Mouse (Mus musculus) CD8-positive naive resting alpha-beta T cell, adult 57 days (primary cell): ENCODE measurements around the gene Olfr1290. TPM values are rescaled to one million over a fixed set of nuclear protein-coding genes. Genes with fewer than 3 reads are reported as not detected.

ENCODE experiments used
- total RNA-seq: library from RNA; stranded (reverse); gene quantifications from one replicate; pipeline ENCODE4 v1.2.4, GENCODE M21; 2023

The Olfr1290 gene
- not detected for total RNA-seq

GRCm38 (mm10) chr2:111493729-111494128 lies at the start of gene Olfr1290:
Gene Olfr1290 (minus strand): TSS chr2:111493829.

GRCm38 (mm10) chr2:111540191-111540590 lies 46.6 kb upstream of the Olfr1290 start, which contains the start of gene Olfr1294:
Gene Olfr1294 (minus strand): TSS chr2:111540291.

GRCm38 (mm10) chr2:111524903-111525302 lies 31.3 kb upstream of the Olfr1290 start, which contains the start of gene Olfr1293-ps:
Gene Olfr1293-ps (plus strand): TSS chr2:111525203.

GRCm38 (mm10) chr2:111496880-111497279 lies 3.3 kb upstream of the Olfr1290 start, which contains the start of gene Olfr1291-ps1:
Gene Olfr1291-ps1 (plus strand): TSS chr2:111497180.

GRCm38 (mm10) chr2:111480519-111480918 lies 13.1 kb downstream of the Olfr1290 start, which contains the start of gene Olfr1289:
Gene Olfr1289 (plus strand): TSS chr2:111480819.

GRCm38 (mm10) chr2:111473801-111474200 lies 19.8 kb downstream of the Olfr1290 start, which contains the start of gene Olfr1288:
Gene Olfr1288 (plus strand): TSS chr2:111474101.

GRCm38 (mm10) chr2:111448842-111449241 lies 44.8 kb downstream of the Olfr1290 start, which contains the start of gene Olfr1287:
Gene Olfr1287 (plus strand): TSS chr2:111449142.

Other genes starting within 250 kb of the Olfr1290 start
- gene Olfr1276, start 239.3 kb downstream of the Olfr1290 start, total RNA-seq, result not detected
- gene Olfr1277, start 219.7 kb downstream of the Olfr1290 start, total RNA-seq, result not detected
- not detected for gene Olfr1278, start 203.7 kb downstream of the Olfr1290 start, total RNA-seq
- not detected for gene Olfr1279, start 193.2 kb downstream of the Olfr1290 start, total RNA-seq
- not detected for gene Olfr1280, start 179.8 kb downstream of the Olfr1290 start, total RNA-seq
- not detected for gene Olfr1281, start 167.3 kb downstream of the Olfr1290 start, total RNA-seq
- gene Olfr1282, start 157.8 kb downstream of the Olfr1290 start, total RNA-seq, result not detected
- not detected for gene Olfr1283, start 127.0 kb downstream of the Olfr1290 start, total RNA-seq
- not detected for gene Olfr1284, start 118.3 kb downstream of the Olfr1290 start, total RNA-seq
- gene Olfr1286, start 70.7 kb downstream of the Olfr1290 start, total RNA-seq, result not detected
- gene Olfr1287, start 44.7 kb downstream of the Olfr1290 start, total RNA-seq, result not detected
- gene Olfr1288, start 19.7 kb downstream of the Olfr1290 start, total RNA-seq, result not detected
- not detected for gene Olfr1289, start 13.0 kb downstream of the Olfr1290 start, total RNA-seq
- gene Olfr1291-ps1, start 3.4 kb upstream of the Olfr1290 start, total RNA-seq, result not detected
- not detected for gene Olfr1293-ps, start 31.4 kb upstream of the Olfr1290 start, total RNA-seq
- gene Olfr1294, start 46.5 kb upstream of the Olfr1290 start, total RNA-seq, result not detected
- gene Olfr1295, start 75.9 kb upstream of the Olfr1290 start, total RNA-seq, result not detected
- gene Olfr1297, start 132.7 kb upstream of the Olfr1290 start, total RNA-seq, result not detected
- not detected for gene Olfr1298, start 155.4 kb upstream of the Olfr1290 start, total RNA-seq
- not detected for gene Olfr1299, start 167.6 kb upstream of the Olfr1290 start, total RNA-seq